Mouse (Mus musculus): ENCODE measurements around the gene Krt72.
A peak's percentile ranks its signal among the peaks of the same experiment; 100 is the strongest.

Gene Krt72

DNA sequence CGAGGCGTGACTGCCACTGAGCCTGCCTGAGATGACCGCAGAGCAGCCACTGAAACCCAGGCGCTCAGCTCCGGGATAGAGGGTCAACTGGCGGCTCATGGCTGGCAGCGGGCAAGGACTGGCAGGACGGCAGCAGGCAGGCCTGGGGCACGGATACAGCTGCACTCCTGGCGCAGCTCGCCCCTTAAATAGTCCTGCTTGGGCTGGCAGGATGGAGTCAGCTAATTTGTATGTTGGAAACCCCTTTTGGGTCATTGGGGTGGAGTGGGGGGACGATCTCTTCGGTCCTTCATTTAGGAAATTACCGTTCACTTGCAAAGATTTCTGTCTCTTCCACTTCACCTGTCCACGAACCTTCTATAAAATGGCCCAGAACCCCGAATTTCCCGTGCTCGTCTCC is at the start of gene Krt72:
Gene Krt72 (minus strand): TSS at position 101 of the 400 bp plus-strand sequence.
- DNase-seq = no peak

DNA sequence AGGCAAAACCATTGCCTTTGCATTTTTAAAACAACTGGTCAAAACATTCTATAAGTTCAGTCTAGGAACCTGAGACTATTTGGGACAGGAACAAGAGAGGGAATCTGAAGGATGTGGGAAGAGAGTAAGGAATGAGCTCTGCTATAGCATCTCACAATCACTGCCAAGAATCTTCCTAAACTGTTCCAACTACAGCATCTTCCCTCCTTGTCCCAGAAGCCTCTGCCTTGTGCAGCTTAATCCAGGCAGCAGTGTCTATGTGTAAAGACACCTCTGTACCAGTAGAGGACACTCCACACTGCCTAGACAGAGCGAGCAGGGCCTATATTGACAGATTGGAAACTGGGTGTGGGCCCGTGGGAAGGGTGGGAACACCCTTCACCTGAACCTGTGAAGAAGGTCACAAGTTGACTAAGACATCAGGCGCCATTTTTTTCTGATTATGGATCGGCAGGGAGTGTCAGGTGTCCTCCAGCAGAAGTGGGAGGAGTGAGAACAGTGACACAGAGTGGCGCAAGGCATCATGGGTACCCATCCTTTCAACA is 48.6 kb upstream of the Krt72 start:
- no peak for DNase-seq

DNA sequence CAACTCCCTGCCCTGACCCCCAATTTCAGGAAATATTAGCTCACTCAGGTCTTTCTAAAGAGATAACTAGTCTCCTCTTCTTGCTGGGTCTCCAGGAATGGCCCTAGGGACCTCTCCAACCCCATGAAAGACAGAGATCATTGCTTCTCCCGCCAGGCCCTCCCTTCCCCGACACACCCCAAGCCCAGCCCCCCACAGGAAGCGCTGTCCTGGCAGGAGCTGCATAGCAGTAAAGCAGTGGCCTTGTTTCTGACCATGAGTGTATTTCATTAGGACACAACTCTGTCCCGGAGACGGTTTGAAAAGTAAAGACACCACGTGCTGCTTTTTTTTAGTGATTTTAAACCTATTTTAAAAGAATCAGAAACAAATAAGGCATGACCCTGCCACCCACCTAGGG is 46.9 kb upstream of the Krt72 start:
- no peak for DNase-seq

DNA sequence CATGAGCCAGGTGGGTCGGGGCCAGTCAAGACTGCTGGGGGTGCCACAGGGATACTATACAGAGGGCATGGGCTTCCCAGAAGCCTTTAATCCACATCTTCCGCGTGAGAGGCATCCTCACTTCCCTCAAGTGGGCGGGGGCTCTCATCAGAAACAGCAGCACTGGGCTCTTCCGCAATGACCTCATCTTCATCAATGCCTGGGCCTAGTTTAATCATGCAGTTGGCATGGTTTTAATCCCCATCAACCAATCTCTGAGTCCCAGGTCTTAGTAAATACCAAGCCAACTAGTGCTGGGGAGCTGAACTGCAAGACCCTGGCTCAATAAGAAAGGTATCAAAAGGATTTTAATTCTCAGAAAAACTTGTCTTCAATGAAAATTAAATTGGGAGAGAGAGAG is 43.2 kb upstream of the Krt72 start:
- no peak for DNase-seq

DNA sequence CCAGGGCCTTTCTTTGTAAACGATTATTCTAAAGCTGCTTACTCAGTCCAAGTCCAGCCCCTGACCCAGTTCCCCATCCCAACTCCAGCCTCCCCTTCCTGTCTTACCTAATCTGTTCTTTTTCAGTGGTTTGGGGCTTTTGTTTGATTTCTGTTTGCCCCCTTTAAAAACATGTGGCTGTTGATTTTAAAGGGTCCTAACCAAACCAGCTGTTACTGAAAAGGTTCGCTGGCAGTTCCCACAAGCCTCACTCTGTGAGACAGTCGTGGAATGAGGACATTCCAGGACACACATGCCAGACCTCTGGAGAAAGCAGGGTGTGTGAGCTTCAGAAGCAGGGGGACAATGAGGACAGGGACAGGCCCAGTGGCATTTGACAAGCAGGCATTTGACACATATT is 35.5 kb upstream of the Krt72 start:
- no peak for DNase-seq

DNA sequence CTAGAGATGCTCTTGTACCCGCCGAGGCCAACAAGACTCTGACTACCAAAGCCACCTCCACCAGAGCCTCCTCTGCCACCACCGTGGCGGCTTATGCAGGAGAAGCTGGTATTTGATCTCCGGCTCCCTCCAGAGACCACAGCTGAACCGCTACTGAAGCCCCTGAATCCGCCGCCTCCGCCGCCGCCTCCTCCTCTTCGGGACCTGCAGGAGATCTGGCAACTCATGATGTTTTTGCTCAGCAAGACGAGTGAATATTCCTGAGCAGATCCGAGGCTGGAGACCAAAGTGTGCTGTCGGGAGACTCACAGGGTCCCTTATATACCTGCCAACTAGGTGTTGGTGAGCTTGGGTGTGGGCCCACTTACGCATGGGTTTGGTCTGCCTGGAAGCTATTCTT is 31.6 kb upstream of the Krt72 start, which contains the start of gene Krt2:
Gene Krt2 (minus strand): TSS at position 295 of the 400 bp plus-strand sequence.
- DNase-seq = no peak

DNA sequence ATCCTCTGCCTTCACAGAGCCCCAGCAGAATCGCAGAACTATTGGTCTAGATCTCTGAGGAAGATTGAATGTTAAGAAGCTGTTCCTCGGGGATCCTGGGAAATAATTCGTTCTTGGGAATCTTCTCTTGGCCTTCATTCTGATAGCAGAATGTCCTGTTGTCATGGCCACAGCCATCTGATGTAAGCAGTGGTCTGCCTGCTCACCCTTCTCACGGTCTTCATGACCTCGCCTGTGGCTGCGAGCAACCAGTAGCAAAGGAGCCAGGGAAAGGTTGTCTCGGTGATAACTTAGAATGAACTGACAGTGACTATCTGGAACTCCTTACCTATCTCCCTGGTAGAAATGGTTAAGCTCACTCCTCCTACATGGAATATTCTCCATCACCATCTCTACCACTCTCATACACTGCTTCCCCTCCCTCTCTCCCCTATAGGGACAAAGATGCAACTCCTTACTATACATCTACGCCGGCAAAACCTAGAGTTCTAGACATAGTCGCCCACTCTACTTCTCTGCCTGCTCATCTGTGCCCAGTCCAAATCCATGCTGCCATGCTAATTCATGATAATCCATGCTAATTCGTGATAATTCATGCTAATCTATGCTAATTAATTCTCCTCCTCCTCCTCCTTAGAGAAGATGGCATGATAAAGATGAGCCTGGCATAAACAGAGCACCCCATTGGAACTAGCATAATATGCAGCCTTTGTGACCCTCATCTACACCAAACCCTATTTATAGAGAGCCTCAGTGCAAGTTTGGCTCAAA is 17.0 kb upstream of the Krt72 start:
- peak; percentile 58 for DNase-seq

DNA sequence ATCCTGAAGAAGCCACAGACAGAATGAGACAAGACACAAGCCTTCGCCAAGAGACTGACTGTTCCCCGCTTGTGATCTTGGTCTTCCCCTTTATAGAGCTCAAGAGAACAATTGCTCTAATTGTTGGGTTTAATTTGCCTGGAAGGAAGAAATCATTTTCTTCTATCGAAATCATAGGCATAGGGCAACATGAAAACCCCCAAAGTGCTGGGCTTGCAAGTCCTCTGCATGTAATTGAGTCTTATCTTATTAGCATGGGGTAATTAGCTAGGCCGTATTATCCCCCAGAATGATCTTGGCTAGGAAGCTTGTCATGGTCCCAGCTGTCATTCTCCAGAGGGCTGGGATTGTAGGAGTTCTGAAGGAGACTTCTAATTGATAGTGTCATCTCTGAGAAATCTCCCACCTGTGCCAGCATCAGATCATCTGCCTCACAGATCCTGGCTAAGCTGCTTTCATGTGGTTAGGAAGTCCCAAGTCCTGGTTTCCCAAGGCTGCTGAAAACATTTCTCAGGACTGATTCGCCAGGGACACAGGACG is 16.1 kb upstream of the Krt72 start, which contains the start of gene Krt73:
Gene Krt73 (minus strand): TSS at position 51 of the 540 bp plus-strand sequence.
- no peak for DNase-seq

DNA sequence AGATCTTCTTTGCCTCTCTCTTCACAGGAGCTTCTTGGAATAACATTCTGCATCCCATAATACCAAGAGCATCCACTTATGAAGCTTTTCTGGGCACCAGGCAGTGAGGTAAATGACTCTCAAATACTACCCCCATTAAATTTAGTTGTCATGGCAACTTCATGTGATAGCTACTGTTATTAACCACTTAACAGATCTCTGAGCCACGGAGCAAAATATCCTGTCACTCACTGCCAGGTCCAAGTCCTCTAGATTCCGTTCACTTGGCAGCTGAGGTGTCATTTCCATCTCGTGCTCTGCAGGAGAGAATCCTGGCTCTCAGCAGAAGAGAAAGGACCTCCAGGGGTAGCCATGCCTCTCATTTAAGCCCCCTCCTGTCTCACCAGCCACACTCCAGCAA is 4.6 kb upstream of the Krt72 start:
- no peak for DNase-seq

DNA sequence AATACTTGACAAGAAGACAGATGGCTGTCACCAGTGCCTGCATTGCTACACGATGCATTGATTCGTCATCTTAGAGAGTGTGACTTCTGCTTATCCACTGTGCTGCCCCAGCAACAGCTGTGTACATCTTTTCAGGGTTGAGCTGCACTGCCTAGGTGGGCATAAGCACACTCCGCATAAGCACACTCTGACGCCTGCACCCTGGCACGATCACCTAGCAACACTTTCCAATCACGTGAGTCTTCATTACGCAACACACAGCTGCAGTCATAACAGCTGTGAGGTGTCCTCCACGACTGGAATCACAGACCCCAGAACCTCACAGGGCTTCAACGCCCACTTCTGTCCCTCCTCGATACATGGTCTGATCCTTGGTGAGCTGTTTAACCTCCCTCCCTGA is 12.8 kb downstream of the Krt72 start:
- DNase-seq = peak; percentile 11

DNA sequence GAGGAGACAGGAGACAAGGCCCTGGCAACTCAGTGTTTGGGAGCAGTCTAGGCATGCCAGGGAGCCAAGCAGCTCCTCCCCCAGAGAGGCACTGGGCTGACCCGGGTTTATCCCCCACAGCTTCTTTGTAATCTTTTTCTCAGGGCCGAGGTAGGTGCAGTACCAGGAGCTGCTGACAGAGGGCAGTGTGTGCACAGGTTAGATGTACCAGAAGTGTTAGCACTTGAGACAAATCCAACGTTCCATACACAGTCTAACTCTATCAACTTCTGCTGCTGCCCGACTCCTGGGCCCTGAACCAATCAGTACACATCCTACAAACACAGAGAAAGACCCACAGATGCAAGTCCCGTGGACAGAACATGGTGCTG is 13.6 kb downstream of the Krt72 start:
- peak; percentile 82 for DNase-seq

DNA sequence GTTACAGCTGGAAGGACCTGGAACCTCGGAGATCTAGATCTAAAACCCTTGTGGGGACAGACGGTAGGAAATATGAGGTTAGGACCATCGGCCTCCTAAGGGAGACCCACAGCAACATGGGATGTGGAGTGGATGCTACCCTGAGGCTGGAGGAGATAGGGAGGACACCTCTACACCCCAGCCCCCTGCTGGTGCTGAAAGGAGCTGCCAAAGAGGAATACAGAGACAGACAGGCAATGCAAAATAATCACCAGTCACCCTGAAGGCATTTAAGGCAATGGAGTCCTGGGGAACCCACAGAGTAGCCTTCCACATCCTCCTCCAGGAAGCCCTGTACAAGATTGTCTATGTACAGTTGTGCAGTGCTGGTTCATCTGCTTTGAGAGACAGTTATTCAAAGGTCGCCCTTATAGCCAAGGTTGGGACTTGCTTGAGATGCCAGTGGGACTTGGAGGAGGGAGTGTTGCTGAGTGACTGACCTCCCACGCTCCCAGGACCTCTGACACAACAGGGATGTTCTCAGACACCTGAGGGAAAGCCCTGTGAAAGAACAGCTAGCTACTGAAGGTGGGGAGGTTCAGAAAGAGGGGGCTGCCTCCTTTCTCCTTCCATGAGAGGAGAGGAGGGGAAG is 14.1 kb downstream of the Krt72 start:
- DNase-seq = peak; percentile 10

DNA sequence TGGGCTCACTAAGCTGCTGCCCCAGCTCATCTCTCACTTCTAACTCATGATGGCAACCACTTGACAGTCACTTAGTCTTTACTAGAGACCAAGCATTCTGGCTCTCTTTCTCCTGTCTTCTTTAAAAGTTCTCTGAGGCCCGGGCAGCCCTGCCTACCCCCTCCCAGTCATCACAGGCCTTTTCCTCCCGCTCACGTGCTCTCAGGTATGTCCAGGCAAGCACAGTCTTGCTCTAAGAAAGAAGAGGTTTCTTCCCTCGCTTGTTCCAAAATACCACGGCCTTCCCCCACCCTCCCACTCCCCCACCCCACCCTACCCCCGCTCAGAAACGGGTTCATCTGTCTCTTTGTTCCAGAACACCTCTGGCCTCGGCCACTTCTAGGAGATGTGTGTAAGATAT is 16.0 kb downstream of the Krt72 start:
- DNase-seq = no peak

DNA sequence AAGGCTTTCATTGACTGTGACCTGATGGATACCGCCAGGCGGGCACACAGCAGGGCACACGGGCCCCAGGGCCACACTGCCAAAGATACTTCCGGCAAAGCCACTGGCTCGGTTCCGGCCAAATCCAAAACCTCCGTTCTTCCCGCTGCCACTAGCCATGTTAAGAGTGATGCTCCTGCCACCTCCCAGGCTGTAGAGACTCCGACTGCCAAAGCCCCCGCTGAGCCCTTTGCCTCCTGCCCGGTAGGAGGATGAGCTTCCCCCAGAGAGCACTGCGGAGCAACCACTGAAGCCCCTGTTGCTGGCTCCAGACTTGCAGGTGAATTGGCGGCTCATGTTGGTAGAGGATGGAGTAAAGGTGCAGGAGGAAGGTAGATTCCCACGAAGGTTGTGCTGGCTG is 43.5 kb downstream of the Krt72 start, which contains the start of gene Krt71:
Gene Krt71 (minus strand): TSS at position 399 of the 400 bp plus-strand sequence.
- no peak for DNase-seq

DNA sequence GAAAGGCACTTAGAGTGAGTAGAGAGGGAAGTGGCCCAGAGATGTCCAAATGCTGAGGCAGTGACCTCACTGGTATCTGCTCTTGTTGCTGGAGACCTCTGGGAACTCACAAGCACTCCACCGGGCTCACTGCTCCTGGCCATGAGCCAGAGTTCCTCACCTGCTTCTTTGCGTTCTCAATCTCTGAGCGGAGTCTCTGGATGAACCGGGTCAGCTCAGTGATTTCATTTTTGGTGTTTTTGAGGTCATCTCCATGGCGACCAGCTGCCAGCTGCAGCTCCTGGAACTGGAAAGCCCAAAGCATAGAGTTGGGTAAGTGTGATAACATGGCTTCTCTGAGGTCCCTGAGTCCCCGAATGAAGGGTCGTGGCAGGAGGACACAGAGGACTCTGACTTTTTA is 48.5 kb downstream of the Krt72 start:
- DNase-seq = no peak

DNA sequence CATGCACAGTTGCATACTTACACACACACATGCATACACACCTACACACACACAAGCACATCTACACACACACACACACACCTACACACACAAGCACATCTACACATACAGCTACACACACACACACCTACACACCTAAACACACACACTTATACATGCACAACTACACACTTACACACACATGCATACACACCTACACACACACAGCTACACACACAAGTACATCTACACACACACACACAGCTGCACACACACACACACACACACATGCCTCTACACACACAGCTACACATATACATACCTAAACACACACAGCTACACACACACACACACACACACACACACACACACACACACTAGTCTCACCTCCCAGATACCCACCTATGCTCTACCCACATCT is 55.6 kb downstream of the Krt72 start:
- DNase-seq = no peak
